Mouse (Mus musculus) hindbrain, embryonic 14.5 days (tissue): ENCODE results near the gene Slc4a1. TPM values are rescaled to one million over a fixed set of nuclear protein-coding genes. Genes with fewer than 3 reads are reported as not detected.
A peak's percentile ranks its signal among the peaks of the same experiment; 100 is the strongest.

ENCODE experiments used
- ATAC-seq: fragments of 200-750 bp; cut with Nextera tagmentation; 2 replicates; pipeline ENCODE4 v1.8.0; 2017; ENCODE audit warnings: moderate number of reproducible peaks, mild to moderate bottlenecking, moderate TSS enrichment, moderate library complexity; ENCODE audit not compliant: low FRiP score
- DNase-seq: peaks from one replicate; pipeline ENCODE4 v3.0.0-alpha.2; 2015; ENCODE audit warnings: low spot score
- H3K27ac ChIP-seq: fragments of 300-500 bp; sonication (generic); 2 replicates; pipeline ENCODE4 v1.5.1; 2014; ENCODE audit warnings: mild to moderate bottlenecking, moderate library complexity
- H3K27me3 ChIP-seq: fragments of 300-500 bp; sonication (generic); 2 replicates; pipeline ENCODE4 v1.6.1; 2014; ENCODE audit warnings: mild to moderate bottlenecking, low read length, mixed read lengths; ENCODE audit not compliant: control insufficient read depth, insufficient read depth
- H3K36me3 ChIP-seq: fragments of 300-500 bp; sonication (generic); replicated peaks from 2 replicates; pipeline ENCODE4 v1.6.1; 2014; ENCODE audit not compliant: control insufficient read depth, insufficient read depth
- H3K4me1 ChIP-seq: fragments of 300-500 bp; sonication (generic); replicated peaks from 2 replicates; pipeline ENCODE4 v1.6.1; 2014; ENCODE audit warnings: antibody characterized with exemption, low read length, mixed read lengths; ENCODE audit not compliant: control insufficient read depth, insufficient read depth
- H3K4me2 ChIP-seq: fragments of 300-500 bp; sonication (generic); replicated peaks from 2 replicates; pipeline ENCODE4 v1.6.1; 2014; ENCODE audit warnings: mild to moderate bottlenecking, moderate library complexity
- H3K4me3 ChIP-seq: fragments of 300-500 bp; sonication (generic); replicated peaks from 2 replicates; pipeline ENCODE4 v1.5.1; 2014; ENCODE audit warnings: mild to moderate bottlenecking, low read length
- H3K9ac ChIP-seq: fragments of 300-500 bp; sonication (generic); 2 replicates; pipeline ENCODE4 v1.6.1; 2014
- H3K9me3 ChIP-seq: fragments of 300-500 bp; sonication (generic); 2 replicates; pipeline ENCODE4 v1.6.1; 2016; ENCODE audit warnings: low read length; ENCODE audit not compliant: control insufficient read depth
- WGBS: fragments of 180-500 bp; shearing (Covaris S2); extraction: QIAGEN DNeasy Blood & Tissue Kit; methylation state at CpG from one replicate; pipeline ENCODE4 v1.1.7; 2014; 5-methylcytosine and 5-hydroxymethylcytosine counted together
- polyA plus RNA-seq: library from polyadenylated mRNA; unstranded; fragments of >200 nt; fragmentation: Nextera tagmentation; extraction: Ambion mirVana; gene quantifications from 2 replicates; pipeline ENCODE4 v1.2.1, GENCODE M21; 2014

Slc4a1 gene
- polyA plus RNA-seq, 1 experiment from 2014 or later, result 1.6 TPM

DNA sequence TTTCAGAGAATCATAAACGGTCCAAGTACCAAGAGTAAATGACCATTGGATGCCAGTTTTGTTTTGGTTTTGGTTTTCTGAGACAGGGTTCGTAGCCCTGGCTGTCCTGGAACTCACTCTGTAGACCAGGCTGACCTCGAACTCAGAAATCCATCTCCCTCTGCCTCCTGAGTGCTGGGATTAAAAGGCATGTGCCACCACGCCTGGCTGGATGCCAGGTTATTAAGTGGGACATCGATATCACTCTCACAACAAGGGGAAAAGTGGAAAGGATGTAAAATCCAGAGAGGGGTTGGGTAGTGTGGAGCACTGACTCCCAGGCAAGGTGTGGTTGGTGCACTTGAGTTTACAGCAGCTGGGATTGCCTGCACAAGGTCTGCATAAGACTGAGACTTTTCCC is 14.1 kb upstream of the Slc4a1 start:
- Histone ChIP-seq H3K36me3 (no peaks in the 10 kb centered on the region), H3K9me3 (no peaks in the 10 kb centered on the region), H3K4me1 (peaks cover 8% of the 10 kb centered on the region; the same call in 1 of the 2 replicates), H3K4me3 (no peak overlapping the region), H3K27me3 (no peaks in the 10 kb centered on the region), H3K4me2 (no peak overlapping the region), H3K9ac (no peak overlapping the region), H3K27ac (no peak overlapping the region)
- ATAC-seq (no peak), DNase-seq (no peak)
- 81% methylated on average over 5 of the region's 5 CpGs for WGBS

DNA sequence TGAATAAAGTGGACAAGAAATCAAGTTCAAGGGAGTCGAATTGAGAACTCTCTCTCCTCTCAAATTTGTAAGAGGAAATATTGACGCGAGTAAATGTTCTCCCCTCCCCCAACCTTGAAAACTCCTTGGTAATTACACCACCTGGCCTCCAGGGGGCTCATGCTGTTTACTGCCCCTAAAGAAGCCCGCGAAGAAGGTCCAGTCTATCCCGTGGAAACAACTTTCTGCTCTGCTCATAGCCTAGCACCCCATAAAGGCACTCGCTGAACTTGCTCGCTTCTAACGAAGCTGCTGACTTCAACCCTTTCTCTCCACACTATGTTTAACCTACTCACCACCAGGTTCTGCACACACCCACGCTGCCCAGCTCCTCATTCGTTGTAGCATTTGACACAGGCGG is 11.2 kb upstream of the Slc4a1 start:
- no peak overlapping the region for H3K4me2 ChIP-seq
- DNase-seq, result no peak
- H3K4me3 ChIP-seq, result no peak overlapping the region
- no peaks in the 10 kb centered on the region for H3K27me3 ChIP-seq
- no peaks in the 10 kb centered on the region for H3K9me3 ChIP-seq
- WGBS, result 65% methylated on average over 12 of the region's 12 CpGs
- ATAC-seq, result no peak
- H3K36me3 ChIP-seq, result no peaks in the 10 kb centered on the region
- peaks cover 8% of the 10 kb centered on the region; the same call in 1 of the 2 replicates for H3K4me1 ChIP-seq
- no peak overlapping the region for H3K9ac ChIP-seq
- no peak overlapping the region for H3K27ac ChIP-seq

DNA sequence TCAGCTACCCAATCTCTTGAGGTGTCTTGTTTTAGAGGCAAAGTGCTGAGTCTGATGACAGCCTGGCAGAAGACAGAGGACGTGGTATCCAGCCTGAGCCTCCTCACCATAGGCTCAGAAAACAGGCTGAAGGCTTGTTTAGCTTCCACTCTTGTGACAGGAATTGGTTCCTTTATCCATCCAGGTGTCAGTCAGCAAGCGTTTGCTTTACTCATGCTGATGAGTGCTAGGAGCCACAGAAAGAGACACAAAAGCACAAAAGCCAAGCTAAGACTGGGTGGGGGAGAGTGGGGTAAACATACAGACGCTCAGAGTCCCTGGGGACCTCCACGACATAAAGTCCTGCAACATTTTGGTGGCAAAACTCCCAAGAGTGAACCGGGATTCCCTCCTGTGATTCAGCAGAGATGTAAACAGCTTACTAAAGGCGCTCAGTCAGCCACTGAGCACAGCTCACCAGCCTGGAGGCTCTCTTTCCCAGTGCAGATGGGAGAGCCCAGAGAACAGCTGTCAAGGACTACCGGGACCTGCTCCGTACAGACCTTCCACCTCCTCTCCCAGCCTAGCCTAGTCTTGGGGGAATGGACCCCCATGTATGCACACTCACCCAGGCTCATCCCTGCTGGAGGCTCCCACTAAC is 10.3 kb upstream of the Slc4a1 start:
- Histone ChIP-seq H3K27ac (no peak overlapping the region), H3K4me2 (peak overlapping the region; percentile 39), H3K9ac (no peak overlapping the region), H3K4me3 (no peak overlapping the region), H3K4me1 (peaks cover 8% of the 10 kb centered on the region; the same call in 1 of the 2 replicates), H3K9me3 (no peaks in the 10 kb centered on the region), H3K36me3 (no peaks in the 10 kb centered on the region), H3K27me3 (no peaks in the 10 kb centered on the region)
- peak; percentile 26 for DNase-seq
- no peak for ATAC-seq
- WGBS, result 9% methylated on average over 8 of the region's 8 CpGs

DNA sequence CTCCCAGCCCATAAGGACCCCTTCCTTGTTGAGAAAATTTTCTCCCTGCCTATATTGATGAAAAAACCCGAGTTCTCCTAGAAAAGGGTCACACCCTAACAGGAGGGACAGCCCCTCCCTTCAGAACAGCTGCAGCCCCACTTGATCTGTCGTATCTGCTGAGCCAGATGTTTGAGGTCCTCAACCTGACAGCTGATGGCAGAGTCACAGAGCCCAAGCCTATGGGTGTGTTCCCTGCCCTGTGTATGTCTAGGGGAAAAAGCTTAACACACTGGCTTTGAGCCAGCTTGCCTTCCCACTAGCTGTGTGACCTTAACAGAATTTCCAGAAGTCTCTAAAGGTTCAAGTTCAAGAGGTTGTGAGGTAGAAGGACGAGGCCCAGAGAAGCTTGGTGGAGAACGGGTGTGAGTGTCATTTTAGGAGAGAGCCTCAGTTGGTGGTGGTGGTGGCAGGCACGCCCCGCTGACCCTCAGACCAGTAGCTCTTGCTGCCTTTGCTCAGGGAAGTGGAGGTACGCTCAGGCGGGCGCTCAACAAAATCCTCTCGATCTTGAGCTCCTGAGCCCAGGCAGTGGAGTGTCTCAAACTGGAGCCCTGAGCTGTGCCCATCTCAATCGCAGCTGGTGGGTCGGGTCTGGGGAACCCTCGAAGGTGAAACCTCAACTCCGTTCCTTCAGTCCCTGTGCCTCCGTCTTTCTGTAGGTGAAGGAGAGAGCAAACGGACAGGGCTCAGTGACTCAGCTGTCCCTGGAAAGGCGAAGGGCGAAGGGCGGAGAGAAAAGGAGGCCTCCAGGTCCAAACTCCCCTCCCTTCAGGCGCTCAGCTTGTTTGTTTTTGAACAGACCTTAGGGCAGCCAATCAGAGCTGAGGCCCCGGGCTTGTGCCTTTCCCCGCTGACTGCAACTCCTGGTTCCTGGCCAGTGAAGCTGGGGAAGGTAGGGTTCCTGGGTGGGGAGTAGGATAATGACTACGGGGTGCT is 9.5 kb upstream of the Slc4a1 start:
- no peaks in the 10 kb centered on the region for H3K36me3 ChIP-seq
- H3K4me1 ChIP-seq, result peaks cover 8% of the 10 kb centered on the region; the same call in 1 of the 2 replicates
- no peaks in the 10 kb centered on the region for H3K9me3 ChIP-seq
- H3K27me3 ChIP-seq, result no peaks in the 10 kb centered on the region
- ATAC-seq (no peak), DNase-seq (peak; percentile 29)
- H3K9ac ChIP-seq, result no peak overlapping the region
- no peak overlapping the region for H3K4me3 ChIP-seq
- H3K27ac ChIP-seq, result no peak overlapping the region
- H3K4me2 ChIP-seq, result peak overlapping the region; percentile 39
- 5% methylated on average over 23 of the region's 23 CpGs for WGBS

DNA sequence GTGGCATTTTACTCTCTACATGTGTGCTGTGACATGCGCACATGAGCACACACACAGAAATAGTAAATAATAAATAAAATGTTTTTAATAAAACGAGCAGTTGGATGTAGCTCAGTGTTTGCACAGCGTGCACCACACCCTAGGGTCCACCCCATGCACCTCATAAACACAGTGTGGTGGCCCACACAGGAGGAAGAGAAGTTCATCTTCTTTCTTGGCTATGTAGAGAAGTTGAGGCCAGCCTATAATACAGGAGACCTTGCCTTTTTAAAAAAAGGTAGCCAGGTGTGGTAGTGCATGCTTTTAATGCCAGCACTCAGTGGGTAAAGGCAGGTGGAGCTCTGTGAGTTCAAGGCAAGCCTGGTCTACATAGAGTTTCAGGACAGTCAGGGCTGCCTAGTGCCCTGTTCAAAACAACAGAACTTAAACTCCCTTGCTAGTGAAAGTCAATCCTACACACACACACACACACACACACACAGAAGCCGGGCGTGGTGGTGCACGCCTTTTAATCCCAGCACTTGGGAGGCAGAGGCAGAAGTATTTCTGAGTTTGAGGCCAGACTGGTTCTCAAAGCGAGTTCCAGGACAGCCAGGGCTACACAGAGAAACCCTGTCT is 8.2 kb upstream of the Slc4a1 start:
- DNase-seq, result no peak
- Histone ChIP-seq H3K9ac (no peak overlapping the region), H3K27me3 (no peaks in the 10 kb centered on the region), H3K9me3 (no peaks in the 10 kb centered on the region), H3K4me1 (peaks cover 8% of the 10 kb centered on the region; the same call in 1 of the 2 replicates), H3K4me3 (no peak overlapping the region), H3K4me2 (no peak overlapping the region), H3K27ac (no peak overlapping the region), H3K36me3 (no peaks in the 10 kb centered on the region)
- WGBS, result 82% methylated on average over 7 of the region's 7 CpGs
- ATAC-seq, result no peak

DNA sequence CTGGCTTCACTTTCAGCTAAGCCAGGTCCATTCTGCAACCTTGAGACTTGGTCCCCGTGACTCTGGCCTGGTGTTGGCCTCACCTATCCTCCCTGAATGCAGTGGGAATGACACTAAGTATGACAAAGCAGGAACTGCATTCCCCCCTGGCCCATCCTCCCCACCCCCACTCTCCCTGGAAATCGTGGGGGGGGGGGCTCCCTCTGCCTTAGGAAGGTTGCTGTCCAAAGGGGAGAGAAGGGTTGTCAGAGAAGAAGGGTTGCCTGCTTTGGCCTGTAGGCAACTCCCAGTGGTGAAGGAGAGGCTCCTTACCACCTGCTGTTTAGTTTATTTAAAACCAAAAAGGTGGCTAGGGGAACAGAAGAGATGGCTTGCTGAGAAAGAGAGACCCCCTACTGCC is 7.6 kb upstream of the Slc4a1 start:
- no peaks in the 10 kb centered on the region for H3K36me3 ChIP-seq
- ATAC-seq, result no peak
- 32% methylated on average over 2 of the region's 2 CpGs for WGBS
- H3K27me3 ChIP-seq, result no peaks in the 10 kb centered on the region
- H3K4me3 ChIP-seq, result no peak overlapping the region
- no peak overlapping the region for H3K9ac ChIP-seq
- H3K4me2 ChIP-seq, result no peak overlapping the region
- no peak overlapping the region for H3K27ac ChIP-seq
- no peak for DNase-seq
- H3K4me1 ChIP-seq, result peaks cover 8% of the 10 kb centered on the region; the same call in 1 of the 2 replicates
- H3K9me3 ChIP-seq, result no peaks in the 10 kb centered on the region

DNA sequence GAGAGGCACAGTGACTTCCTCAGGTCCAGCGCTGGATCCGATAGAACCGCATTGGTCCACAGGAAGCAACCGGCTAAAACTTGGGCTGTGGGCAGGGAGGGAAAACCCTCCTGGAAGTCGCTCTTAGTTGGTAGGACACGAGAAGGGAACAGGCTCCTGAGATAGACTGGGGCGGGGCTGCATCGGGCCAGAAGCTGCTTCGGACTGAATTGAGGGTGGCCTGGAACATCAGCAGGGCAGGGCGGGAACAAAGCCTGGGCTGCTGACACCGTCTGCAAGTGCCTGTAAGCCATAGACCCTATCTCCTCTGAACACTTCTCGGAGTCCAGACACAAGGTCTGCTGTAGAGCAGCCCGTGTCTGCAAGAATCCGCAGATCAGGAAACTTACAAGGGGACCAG is 6.9 kb upstream of the Slc4a1 start:
- WGBS, result 42% methylated on average over 14 of the region's 14 CpGs
- H3K9ac ChIP-seq, result no peak overlapping the region

DNA sequence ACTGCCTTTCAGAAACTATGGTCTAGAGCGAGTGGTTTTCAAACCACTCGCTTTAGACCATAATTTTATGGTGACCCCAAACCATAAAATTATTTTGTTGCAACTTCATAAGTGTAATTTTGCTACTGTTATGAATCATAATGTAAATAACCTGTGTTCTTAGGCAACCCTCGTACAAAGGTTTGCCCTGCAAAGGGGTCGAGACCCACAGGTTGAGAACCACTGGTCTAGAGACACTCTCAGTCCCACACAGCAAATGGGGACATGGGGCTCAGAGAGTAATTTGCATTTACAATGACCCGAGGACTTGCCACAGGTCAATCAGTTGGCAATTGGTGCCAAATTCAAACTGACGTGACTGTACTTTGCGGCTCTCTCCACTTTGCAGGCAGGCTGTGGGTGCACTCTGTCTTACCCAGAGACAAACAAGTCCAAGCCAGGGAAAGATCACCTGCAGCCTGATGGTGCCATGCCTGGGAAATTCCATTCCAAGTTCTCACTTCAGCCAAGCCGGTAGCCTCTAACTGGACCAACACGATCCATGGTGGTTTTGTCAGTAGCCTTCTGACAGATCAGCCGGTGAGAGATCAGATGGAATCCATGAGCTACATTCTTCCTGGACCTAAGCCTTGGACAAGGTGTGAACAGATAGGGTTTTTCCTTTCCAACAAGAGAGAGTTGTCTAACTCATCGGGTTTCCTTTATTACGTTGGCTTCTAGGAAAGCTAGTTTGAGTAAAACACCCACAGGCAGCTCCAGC is 6.1 kb upstream of the Slc4a1 start:
- Histone ChIP-seq H3K9me3 (no peaks in the 10 kb centered on the region), H3K4me1 (peaks cover 8% of the 10 kb centered on the region; the same call in 1 of the 2 replicates), H3K27me3 (no peaks in the 10 kb centered on the region), H3K4me3 (no peak overlapping the region), H3K27ac (no peak overlapping the region), H3K36me3 (no peaks in the 10 kb centered on the region), H3K9ac (no peak overlapping the region), H3K4me2 (no peak overlapping the region)
- no peak for DNase-seq
- WGBS, result 89% methylated on average over 12 of the region's 12 CpGs
- no peak for ATAC-seq

More for the DNA sequence above, 6.9 kb upstream of the Slc4a1 start:
- Histone ChIP-seq H3K4me2 (no peak overlapping the region), H3K27ac (no peak overlapping the region), H3K9me3 (no peaks in the 10 kb centered on the region), H3K4me3 (no peak overlapping the region), H3K36me3 (no peaks in the 10 kb centered on the region), H3K27me3 (no peaks in the 10 kb centered on the region), H3K4me1 (peaks cover 8% of the 10 kb centered on the region; the same call in 1 of the 2 replicates)
- no peak for ATAC-seq
- DNase-seq, result no peak
